Comparison of ENCODE assay signal across 24 mouse cellular contexts in genomic region chr9:31995101-31995500, GRCm38 (mm10).
"Had no signal": no experiment of that assay in that cellular context is flagged by ENCODE, and none has a peak within 500 bp of the region (broad histone marks: within the 10 kb centered on the region; RNA-seq: fewer than 3 reads in every experiment).

No protein-coding gene starts in this region.

- DNase-seq: gastrocnemius, postnatal 14 days; gastrocnemius, postnatal 36 days; heart, adult 18-20 months; heart, postnatal 14 days; heart, postnatal 36 days; kidney, adult 11 months; kidney, adult 2 months; kidney, adult 9 months; kidney, postnatal 14 days; kidney, postnatal 36 days; layer of hippocampus, adult 9-11 months; layer of hippocampus, postnatal 36 days; left cerebral cortex, postnatal 4 days; liver had no signal

- H3K27ac ChIP-seq: hindbrain, embryonic 13.5 days; hindbrain, embryonic 15.5 days; hindbrain, postnatal 0 days; kidney, embryonic 15.5 days; kidney, postnatal 0 days; limb, embryonic 12.5 days; liver, embryonic 12.5 days; liver, embryonic 14.5 days had no signal

- H3K36me3 ChIP-seq: heart, embryonic 12.5 days; hindbrain, embryonic 13.5 days; hindbrain, embryonic 15.5 days; kidney, embryonic 15.5 days; limb, embryonic 12.5 days; liver, embryonic 12.5 days had no signal

- H3K4me2 ChIP-seq: heart, embryonic 12.5 days; hindbrain, embryonic 13.5 days; hindbrain, embryonic 15.5 days; kidney, embryonic 15.5 days; limb, embryonic 12.5 days; liver, embryonic 12.5 days had no signal

- ATAC-seq: forebrain, embryonic 16.5 days; hindbrain, postnatal 0 days; liver, embryonic 12.5 days had no signal

- H3K9me3 ChIP-seq: heart, embryonic 12.5 days; hindbrain, embryonic 13.5 days; hindbrain, embryonic 15.5 days; kidney, embryonic 15.5 days; limb, embryonic 12.5 days; liver, embryonic 12.5 days had no signal

- H3K9ac ChIP-seq: heart, embryonic 12.5 days; hindbrain, embryonic 13.5 days; hindbrain, embryonic 15.5 days; kidney, embryonic 15.5 days; limb, embryonic 12.5 days; liver, embryonic 12.5 days; liver, embryonic 14.5 days had no signal

- H3K4me3 ChIP-seq: heart, embryonic 12.5 days; hindbrain, embryonic 13.5 days; hindbrain, embryonic 15.5 days; kidney, embryonic 15.5 days; limb, embryonic 12.5 days; liver, embryonic 12.5 days had no signal

- H3K27me3 ChIP-seq: heart, embryonic 12.5 days; hindbrain, embryonic 13.5 days; hindbrain, embryonic 15.5 days; kidney, embryonic 15.5 days; limb, embryonic 12.5 days had no signal
